8 mouse cellular contexts compared by ENCODE assay signal in genomic region chr11:8424342-8425225, GRCm38 (mm10).
DNase-seq lines count a peak whose midpoint lies in the region; ATAC-seq and TF ChIP-seq lines count a peak whose summit lies in the region.

No protein-coding gene starts in this region.

- H3K4me2 ChIP-seq in embryonic facial prominence, embryonic 15.5 days (replicated peaks): peak overlapping the region; percentile 32; the same call in 1 of the 2 replicates
- peak overlapping the region; percentile 28; the same call in 1 of the 2 replicates for H3K4me2 ChIP-seq in limb, embryonic 12.5 days
- H3K4me2 ChIP-seq in stomach, embryonic 15.5 days: peak overlapping the region; percentile 51

- no peaks in the 10 kb centered on the region for H3K9me3 ChIP-seq in embryonic facial prominence, embryonic 15.5 days (replicated peaks)
- no peaks in the 10 kb centered on the region for H3K9me3 ChIP-seq in limb, embryonic 12.5 days
- H3K9me3 ChIP-seq in stomach, embryonic 15.5 days: no peaks in the 10 kb centered on the region

- H3K36me3 ChIP-seq in embryonic facial prominence, embryonic 15.5 days: 0 out of 2 replicates have a peak, but pooled peaks cover 2% of the 10 kb centered on the region
- peaks cover 6% of the 10 kb centered on the region; the same call in 1 of the 2 replicates for H3K36me3 ChIP-seq in limb, embryonic 12.5 days
- no peaks in the 10 kb centered on the region for H3K36me3 ChIP-seq in stomach, embryonic 15.5 days

- DNase-seq in A20 (ENCODE audit: low read depth, low spot score): peak; percentile 68
- peak; percentile 42 to 67 for DNase-seq in heart, adult 9 months (ENCODE audit: low spot score in 2 of 2)
- DNase-seq in kidney, adult 9 months: peak; percentile 94

- TF ChIP-seq POLR2A in bone marrow, adult 2 months (IDR thresholded peaks at IDR 0.05; ENCODE audit: borderline replicate concordance, control insufficient read depth, low read depth, low read length): no peak

- peak; percentile 72; the same call in 1 of the 2 replicates for TF ChIP-seq CTCF in bone marrow, adult 2 months (IDR thresholded peaks at IDR 0.05; ENCODE audit: control insufficient read depth, insufficient read depth, low read length)

- H3K27ac ChIP-seq in bone marrow, adult 2 months (ENCODE audit: control insufficient read depth, insufficient read depth, low read depth, low read length, poor library complexity): no peak overlapping the region
- peak overlapping the region; percentile 75 for H3K27ac ChIP-seq in embryonic facial prominence, embryonic 15.5 days (replicated peaks)
- H3K27ac ChIP-seq in limb, embryonic 12.5 days: peak overlapping the region; percentile 75
- H3K27ac ChIP-seq in stomach, embryonic 15.5 days: peak overlapping the region; percentile 45; the same call in 1 of the 2 replicates

- no peak overlapping the region for H3K4me3 ChIP-seq in bone marrow, adult 2 months (replicated peaks; ENCODE audit: control insufficient read depth, low read depth, low read length)
- H3K4me3 ChIP-seq in embryonic facial prominence, embryonic 15.5 days (replicated peaks): 0 out of 2 replicates have a peak overlapping the region, but pooled peaks have one; percentile 18
- H3K4me3 ChIP-seq in limb, embryonic 12.5 days (replicated peaks): no peak overlapping the region
- H3K4me3 ChIP-seq in stomach, embryonic 15.5 days (replicated peaks): no peak overlapping the region

- H3K9ac ChIP-seq in embryonic facial prominence, embryonic 15.5 days: no peak overlapping the region
- H3K9ac ChIP-seq in limb, embryonic 12.5 days (replicated peaks): no peak overlapping the region; the same call in 1 of the 2 replicates
- no peak overlapping the region for H3K9ac ChIP-seq in stomach, embryonic 15.5 days

- WGBS in bone marrow, adult 2 months: 33% methylated on average over 13 of the region's 13 CpGs
- 30% methylated on average over 13 of the region's 13 CpGs for WGBS in embryonic facial prominence, embryonic 15.5 days
- 26% methylated on average over 13 of the region's 13 CpGs for WGBS in limb, embryonic 12.5 days
- 32% methylated on average over 13 of the region's 13 CpGs for WGBS in stomach, embryonic 15.5 days

- ATAC-seq in embryonic facial prominence, embryonic 15.5 days (ENCODE audit: insufficient number of reproducible peaks, low FRiP score, low TSS enrichment, low read depth): peak; percentile 83
- ATAC-seq in limb, embryonic 12.5 days (ENCODE audit: insufficient number of reproducible peaks, insufficient read depth, low FRiP score, low TSS enrichment, low read depth): peak; percentile 82; the same call in 1 of the 2 replicates
- peak; percentile 80 for ATAC-seq in monocyte, adult 5-6 weeks (replicated peaks; ENCODE audit: insufficient number of reproducible peaks, low FRiP score, low TSS enrichment, poor library complexity, severe bottlenecking)
- peak; percentile 73 for ATAC-seq in stomach, embryonic 15.5 days (ENCODE audit: insufficient read depth, low FRiP score, low read depth)

- H3K4me1 ChIP-seq in bone marrow, adult 2 months (ENCODE audit: control insufficient read depth, insufficient read depth, low read length): no peaks in the 10 kb centered on the region
- H3K4me1 ChIP-seq in embryonic facial prominence, embryonic 15.5 days: peaks cover 11% of the 10 kb centered on the region
- peaks cover 11% of the 10 kb centered on the region for H3K4me1 ChIP-seq in limb, embryonic 12.5 days (replicated peaks)
- 0 out of 2 replicates have a peak, but pooled peaks cover 3% of the 10 kb centered on the region for H3K4me1 ChIP-seq in stomach, embryonic 15.5 days

- H3K27me3 ChIP-seq in embryonic facial prominence, embryonic 15.5 days: no peaks in the 10 kb centered on the region
- H3K27me3 ChIP-seq in limb, embryonic 12.5 days: no peaks in the 10 kb centered on the region
- no peaks in the 10 kb centered on the region for H3K27me3 ChIP-seq in stomach, embryonic 15.5 days (replicated peaks)
